Mouse (Mus musculus): ENCODE results near the gene Iqca. TPM values are rescaled to one million over a fixed set of nuclear protein-coding genes. Genes with fewer than 3 reads are reported as not detected.

The Iqca gene
- polyA plus RNA-seq, 1 experiment from 2014 or later, result 1.6 TPM

DNA sequence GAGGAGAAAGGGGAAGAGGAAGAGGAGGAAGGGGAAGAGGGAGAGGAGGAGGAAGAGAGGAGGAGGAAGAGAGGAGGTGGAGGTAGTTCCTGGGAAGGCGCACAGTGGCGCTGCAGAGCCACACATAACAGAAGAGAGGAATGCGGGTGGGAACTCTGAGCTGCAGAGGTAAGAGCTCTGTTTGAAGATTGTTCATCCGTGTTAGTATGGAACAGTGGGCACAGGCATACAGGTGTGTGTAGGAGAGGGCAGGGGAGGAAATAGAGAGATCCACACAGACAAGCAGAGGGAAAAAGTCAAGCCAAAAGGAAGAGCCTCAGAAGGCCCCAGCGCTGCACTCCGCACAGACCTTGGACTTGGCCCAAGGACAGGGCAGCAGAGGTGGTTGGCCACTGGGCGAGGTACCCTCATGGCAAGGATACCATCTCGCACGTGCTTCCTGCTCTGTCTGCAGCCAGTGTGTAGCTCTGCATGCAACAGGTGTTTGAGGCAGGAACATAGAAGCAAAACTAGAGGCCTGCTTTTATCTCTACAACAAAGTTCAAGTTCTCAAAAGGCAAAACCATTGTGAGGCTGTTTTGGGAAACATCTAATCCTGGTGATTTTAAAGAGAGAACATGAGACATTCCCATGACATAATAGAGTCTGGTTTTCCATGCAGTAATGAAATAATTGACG is 60.2 kb downstream of the Iqca start:
- H3K9ac ChIP-seq, result no peak overlapping the region
- H3K4me3 ChIP-seq, result no peak overlapping the region
- peaks cover 12% of the 10 kb centered on the region for H3K9me3 ChIP-seq
- peaks cover 5% of the 10 kb centered on the region; the same call in 1 of the 2 replicates for H3K27me3 ChIP-seq
- no peaks in the 10 kb centered on the region for H3K4me1 ChIP-seq (replicated peaks)
- H3K4me2 ChIP-seq, result no peak overlapping the region
- ATAC-seq (ENCODE audit: low FRiP score), result no peak
- WGBS, result 86% methylated on average over 10 of the region's 10 CpGs
- no peak overlapping the region for H3K27ac ChIP-seq
- no peaks in the 10 kb centered on the region for H3K36me3 ChIP-seq

DNA sequence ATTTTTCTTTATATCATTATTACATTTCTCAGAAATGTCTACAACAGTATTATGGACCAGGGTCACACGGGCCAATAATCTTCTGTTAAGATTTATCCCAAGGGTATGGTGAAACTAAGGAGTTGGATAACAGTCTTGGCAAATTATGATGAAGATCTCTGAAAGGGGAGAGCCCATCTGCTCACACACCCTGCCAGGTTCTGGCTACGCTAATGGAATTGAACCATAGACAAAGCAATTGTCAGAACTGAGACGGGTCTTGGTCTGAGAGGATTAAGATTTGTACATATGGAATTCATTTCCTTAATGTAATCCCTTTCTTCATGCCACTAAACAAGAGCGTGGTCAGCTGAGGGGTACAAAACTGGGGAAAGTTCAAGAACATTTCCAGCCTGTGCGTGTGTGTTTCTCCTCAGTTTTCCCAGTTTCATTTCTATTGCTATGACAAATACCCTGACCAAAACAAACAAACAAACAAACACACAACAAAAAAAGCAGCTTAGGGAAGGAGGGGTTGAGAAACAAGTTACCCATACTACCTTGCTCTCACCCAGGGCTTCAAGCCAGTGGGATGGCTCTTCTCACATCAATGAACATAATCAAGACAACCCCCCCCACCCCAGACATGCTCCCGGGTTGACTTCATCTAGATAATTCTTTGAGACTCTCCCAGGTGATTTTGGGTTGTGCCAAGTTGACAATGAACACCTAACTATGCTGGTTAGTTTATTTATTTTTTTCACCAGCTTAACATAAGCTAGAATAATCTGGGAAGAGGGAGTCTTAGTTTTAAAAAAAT is 64.8 kb downstream of the Iqca start:
- 78% methylated on average over 6 of the region's 6 CpGs for WGBS
- Histone ChIP-seq H3K9ac (no peak overlapping the region), H3K4me1 (replicated peaks) (peaks cover 16% of the 10 kb centered on the region), H3K4me3 (no peak overlapping the region), H3K9me3 (peaks cover 12% of the 10 kb centered on the region), H3K27ac (no peak overlapping the region), H3K4me2 (no peak overlapping the region), H3K36me3 (no peaks in the 10 kb centered on the region), H3K27me3 (peaks cover 5% of the 10 kb centered on the region; the same call in 1 of the 2 replicates)
- ATAC-seq (ENCODE audit: low FRiP score), result no peak

DNA sequence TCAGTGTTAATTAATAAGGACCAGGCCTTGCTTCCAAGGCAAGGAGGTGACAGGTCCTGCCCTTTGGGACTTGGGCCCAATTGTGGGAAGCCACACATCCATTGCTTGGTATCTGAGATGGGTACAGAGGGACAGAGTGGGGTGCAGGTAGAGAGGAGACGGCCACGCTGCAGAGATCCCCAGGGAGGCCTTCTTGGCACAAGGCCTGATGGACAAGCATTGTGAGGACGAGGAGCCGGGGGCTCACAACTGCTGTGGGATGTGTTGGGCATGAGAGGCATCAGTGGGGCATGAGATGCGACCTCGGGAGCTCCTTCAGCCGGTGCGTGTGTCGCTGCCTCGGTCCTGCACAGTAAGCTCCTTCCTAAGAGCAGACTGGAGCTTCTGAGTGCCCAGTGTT is 66.7 kb downstream of the Iqca start:
- no peak overlapping the region for H3K9ac ChIP-seq
- no peak overlapping the region for H3K4me3 ChIP-seq
- 68% methylated on average over 10 of the region's 10 CpGs for WGBS
- H3K27ac ChIP-seq, result peak overlapping the region; percentile 35; the same call in 1 of the 2 replicates
- no peaks in the 10 kb centered on the region for H3K27me3 ChIP-seq
- no peak for ATAC-seq (ENCODE audit: low FRiP score)
- peaks cover 4% of the 10 kb centered on the region; the same call in 1 of the 2 replicates for H3K9me3 ChIP-seq
- peaks cover 16% of the 10 kb centered on the region for H3K4me1 ChIP-seq (replicated peaks)
- H3K36me3 ChIP-seq, result no peaks in the 10 kb centered on the region
- H3K4me2 ChIP-seq, result no peak overlapping the region

DNA sequence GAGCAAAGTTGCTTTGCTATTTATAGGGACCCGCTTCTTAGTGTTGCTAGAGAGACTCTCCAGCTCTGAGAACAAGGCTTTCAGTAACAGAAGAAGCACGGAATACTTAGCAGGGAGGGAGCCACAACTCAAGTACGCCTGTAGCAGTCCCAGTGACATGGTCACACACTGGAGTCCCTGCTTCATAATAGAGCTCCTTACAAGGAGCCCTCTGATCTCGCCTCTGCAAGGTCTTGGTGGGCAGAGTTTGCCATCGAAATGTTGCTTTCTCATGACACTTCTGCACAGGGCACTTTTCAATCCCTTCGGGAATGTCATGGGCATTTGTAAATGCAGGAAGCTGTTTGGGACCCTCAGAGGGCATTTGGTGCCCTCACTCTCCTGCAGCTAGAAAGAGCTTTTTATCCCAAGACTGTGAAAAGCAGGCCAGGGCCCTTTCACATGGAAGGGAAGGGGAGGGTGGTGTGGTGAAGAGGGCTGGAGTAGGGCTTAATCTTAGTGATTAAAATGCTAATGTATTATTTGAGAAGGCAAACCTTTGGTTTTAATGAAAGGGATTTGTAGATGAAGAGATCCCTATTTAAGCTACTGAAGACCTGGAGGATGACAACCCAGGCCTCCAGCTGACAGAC is 67.6 kb downstream of the Iqca start:
- Histone ChIP-seq H3K4me1 (replicated peaks) (peaks cover 16% of the 10 kb centered on the region), H3K27me3 (no peaks in the 10 kb centered on the region), H3K9ac (no peak overlapping the region), H3K4me3 (no peak overlapping the region), H3K9me3 (no peaks in the 10 kb centered on the region), H3K36me3 (no peaks in the 10 kb centered on the region), H3K27ac (no peak overlapping the region), H3K4me2 (no peak overlapping the region)
- no peak for ATAC-seq (ENCODE audit: low FRiP score)
- WGBS, result 41% methylated on average over 6 of the region's 6 CpGs

- 85% methylated on average over 2 of the region's 2 CpGs for WGBS
- H3K4me1 ChIP-seq (replicated peaks), result peaks cover 4% of the 10 kb centered on the region; the same call in 1 of the 2 replicates
- no peak overlapping the region for H3K4me3 ChIP-seq
- no peaks in the 10 kb centered on the region for H3K36me3 ChIP-seq
- ATAC-seq (ENCODE audit: low FRiP score), result no peak
- H3K27me3 ChIP-seq, result no peaks in the 10 kb centered on the region
- no peak overlapping the region for H3K27ac ChIP-seq
- no peaks in the 10 kb centered on the region for H3K9me3 ChIP-seq
- no peak overlapping the region for H3K4me2 ChIP-seq
- H3K9ac ChIP-seq, result no peak overlapping the region
Measured at GRCm38 (mm10) chr1:90076291-90076690, 76.9 kb downstream of the Iqca start.

- Histone ChIP-seq H3K9ac (no peak overlapping the region), H3K27ac (no peak overlapping the region), H3K9me3 (no peaks in the 10 kb centered on the region), H3K4me3 (no peak overlapping the region), H3K4me1 (replicated peaks) (peaks cover 4% of the 10 kb centered on the region; the same call in 1 of the 2 replicates), H3K27me3 (no peaks in the 10 kb centered on the region), H3K4me2 (no peak overlapping the region), H3K36me3 (no peaks in the 10 kb centered on the region)
- ATAC-seq (ENCODE audit: low FRiP score), result no peak
- WGBS, result 45% methylated on average over 5 of the region's 5 CpGs
Measured at GRCm38 (mm10) chr1:90074779-90075178, 78.4 kb downstream of the Iqca start.

- 71% methylated on average over 13 of the region's 13 CpGs for WGBS
- Histone ChIP-seq H3K9ac (no peak overlapping the region), H3K4me2 (no peak overlapping the region), H3K27ac (peak overlapping the region; percentile 19; the same call in 1 of the 2 replicates), H3K9me3 (no peaks in the 10 kb centered on the region), H3K4me1 (replicated peaks) (peaks cover 4% of the 10 kb centered on the region; the same call in 1 of the 2 replicates), H3K36me3 (no peaks in the 10 kb centered on the region), H3K4me3 (no peak overlapping the region), H3K27me3 (no peaks in the 10 kb centered on the region)
- ATAC-seq (ENCODE audit: low FRiP score), result no peak
Measured at GRCm38 (mm10) chr1:90071812-90072580, 81.2 kb downstream of the Iqca start.

DNA sequence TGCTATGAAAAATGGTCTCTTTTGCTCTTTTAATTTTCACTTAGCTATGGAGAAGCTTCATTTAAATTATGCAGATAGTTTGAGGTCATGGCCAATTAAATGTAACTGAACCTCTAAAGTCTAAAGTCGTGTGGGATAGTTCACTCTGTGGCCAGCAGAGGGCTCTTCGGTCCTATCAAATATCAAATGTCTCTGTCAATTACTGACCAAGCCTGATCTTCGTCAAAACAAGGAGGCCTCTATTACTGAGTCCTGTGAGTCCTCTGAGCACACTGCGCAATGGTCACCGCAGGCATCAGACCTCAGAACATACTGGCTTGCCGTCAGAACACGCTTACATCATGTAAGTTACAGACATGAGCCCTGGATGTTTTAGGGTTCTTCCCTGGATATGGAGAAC is 92.6 kb downstream of the Iqca start:
- 22% methylated on average over 7 of the region's 7 CpGs for WGBS
- ATAC-seq (ENCODE audit: low FRiP score), result 0 out of 2 replicates have a peak, but pooled peaks have one; percentile 39

GRCm38 (mm10) chr1:90060054-90060453 is 93.1 kb downstream of the Iqca start:
- no peak for ATAC-seq (ENCODE audit: low FRiP score)
- WGBS, result 54% methylated on average over 3 of the region's 3 CpGs
- Histone ChIP-seq H3K4me1 (replicated peaks) (peaks cover 6% of the 10 kb centered on the region; the same call in 1 of the 2 replicates), H3K9ac (no peak overlapping the region), H3K27ac (no peak overlapping the region), H3K4me3 (no peak overlapping the region), H3K36me3 (no peaks in the 10 kb centered on the region), H3K9me3 (no peaks in the 10 kb centered on the region), H3K4me2 (no peak overlapping the region), H3K27me3 (peaks cover 5% of the 10 kb centered on the region; the same call in 1 of the 2 replicates)

More for the DNA sequence above, 92.6 kb downstream of the Iqca start:
- Histone ChIP-seq H3K27me3 (peaks cover 5% of the 10 kb centered on the region; the same call in 1 of the 2 replicates), H3K4me2 (no peak overlapping the region), H3K4me1 (replicated peaks) (peaks cover 6% of the 10 kb centered on the region; the same call in 1 of the 2 replicates), H3K9me3 (no peaks in the 10 kb centered on the region), H3K27ac (no peak overlapping the region), H3K9ac (no peak overlapping the region), H3K36me3 (no peaks in the 10 kb centered on the region), H3K4me3 (no peak overlapping the region)

DNA sequence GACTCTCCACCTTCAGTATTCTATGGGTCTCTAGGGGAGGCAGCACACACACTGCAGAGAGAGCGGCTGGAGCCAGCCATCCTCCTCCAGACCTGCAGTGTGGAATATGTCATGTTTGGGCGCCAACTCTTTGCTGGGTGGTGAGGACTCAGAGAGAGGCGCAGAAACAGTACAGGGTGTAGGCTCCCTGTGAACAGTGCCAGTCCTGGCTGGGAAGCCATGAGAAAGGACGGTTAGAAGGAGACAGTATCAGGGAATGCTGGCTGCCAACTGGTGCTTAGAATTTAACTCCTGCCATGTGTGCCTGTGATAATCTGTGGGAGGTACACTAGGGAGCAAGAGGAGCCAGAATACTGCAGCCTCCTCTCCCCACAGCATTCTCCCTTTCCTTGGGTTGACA is 98.2 kb downstream of the Iqca start:
- ATAC-seq (ENCODE audit: low FRiP score), result no peak
- H3K27me3 ChIP-seq, result 0 out of 2 replicates have a peak, but pooled peaks cover 2% of the 10 kb centered on the region
- 90% methylated on average over 4 of the region's 4 CpGs for WGBS
- H3K4me3 ChIP-seq, result no peak overlapping the region
- H3K4me2 ChIP-seq, result no peak overlapping the region
- H3K27ac ChIP-seq, result no peak overlapping the region
- H3K9ac ChIP-seq, result no peak overlapping the region
- no peaks in the 10 kb centered on the region for H3K36me3 ChIP-seq
- H3K4me1 ChIP-seq (replicated peaks), result peaks cover 26% of the 10 kb centered on the region
- no peaks in the 10 kb centered on the region for H3K9me3 ChIP-seq

- no peaks in the 10 kb centered on the region for H3K9me3 ChIP-seq
- H3K4me1 ChIP-seq (replicated peaks), result peaks cover 31% of the 10 kb centered on the region
- H3K27ac ChIP-seq, result peak overlapping the region; percentile 89; the same call in 1 of the 2 replicates
- 0 out of 2 replicates have a peak, but pooled peaks cover 2% of the 10 kb centered on the region for H3K27me3 ChIP-seq
- WGBS, result 37% methylated on average over 5 of the region's 5 CpGs
- H3K9ac ChIP-seq, result no peak overlapping the region
- H3K4me3 ChIP-seq, result no peak overlapping the region
- H3K4me2 ChIP-seq, result no peak overlapping the region
- no peak for ATAC-seq (ENCODE audit: low FRiP score)
- H3K36me3 ChIP-seq, result no peaks in the 10 kb centered on the region
Measured at GRCm38 (mm10) chr1:90051347-90051746, 101.9 kb downstream of the Iqca start.

Measured in hindbrain, embryonic 13.5 days (tissue).